Mouse (Mus musculus): Measurements from ENCODE around the gene Ncaph. TPM values are rescaled to one million over a fixed set of nuclear protein-coding genes. Genes with fewer than 3 reads are reported as not detected.
"Not testable (repeated sequence)": the region's sequence is repeated elsewhere in the genome, so short reads cannot be mapped to it uniquely, and the experiment has no call there.

The Ncaph gene
- polyA plus RNA-seq, 1 experiment from 2014 or later = 113 TPM

GRCm38 (mm10) chr2:127138449-127138848 lies 4.7 kb upstream of the Ncaph start:
- H3K9ac ChIP-seq = no peak overlapping the region
- no peak overlapping the region for H3K4me2 ChIP-seq
- peaks cover 24% of the 10 kb centered on the region for H3K36me3 ChIP-seq
- 80% methylated on average over 4 of the region's 4 CpGs for WGBS
- no peak overlapping the region for H3K4me3 ChIP-seq
- peak overlapping the region; percentile 73 for H3K27ac ChIP-seq
- H3K4me1 ChIP-seq = peaks cover 38% of the 10 kb centered on the region
- no peak for ATAC-seq (ENCODE audit: borderline replicate concordance, extremely low read depth, low FRiP score, low TSS enrichment)
- no peaks in the 10 kb centered on the region for H3K9me3 ChIP-seq
- H3K27me3 ChIP-seq = no peaks in the 10 kb centered on the region

GRCm38 (mm10) chr2:127137838-127138420 lies 4.2 kb upstream of the Ncaph start:
- Histone ChIP-seq H3K27ac (peak overlapping the region; percentile 73), H3K36me3 (peaks cover 24% of the 10 kb centered on the region)
- WGBS = 60% methylated on average over 10 of the region's 10 CpGs

GRCm38 (mm10) chr2:127136979-127137378 lies 3.2 kb upstream of the Ncaph start:
- ATAC-seq (ENCODE audit: borderline replicate concordance, extremely low read depth, low FRiP score, low TSS enrichment) = peak; percentile 19; the same call in 1 of the 2 replicates
- peak overlapping the region; percentile 3; the same call in 1 of the 2 replicates for H3K4me2 ChIP-seq
- 3% methylated on average over 5 of the region's 5 CpGs for WGBS
- no peaks in the 10 kb centered on the region for H3K9me3 ChIP-seq
- H3K4me1 ChIP-seq = peaks cover 38% of the 10 kb centered on the region
- H3K27ac ChIP-seq = peak overlapping the region; percentile 73
- no peaks in the 10 kb centered on the region for H3K27me3 ChIP-seq
- H3K36me3 ChIP-seq = peaks cover 24% of the 10 kb centered on the region
- no peak overlapping the region for H3K4me3 ChIP-seq
- H3K9ac ChIP-seq = no peak overlapping the region

More at GRCm38 (mm10) chr2:127137838-127138420, 4.2 kb upstream of the Ncaph start:
- H3K9ac ChIP-seq = no peak overlapping the region
- no peaks in the 10 kb centered on the region for H3K9me3 ChIP-seq
- H3K4me1 ChIP-seq = peaks cover 37% of the 10 kb centered on the region
- H3K27me3 ChIP-seq = no peaks in the 10 kb centered on the region
- H3K4me3 ChIP-seq = no peak overlapping the region
- H3K4me2 ChIP-seq = no peak overlapping the region
- ATAC-seq (ENCODE audit: borderline replicate concordance, extremely low read depth, low FRiP score, low TSS enrichment) = no peak

GRCm38 (mm10) chr2:127135255-127135654 lies 1.5 kb upstream of the Ncaph start:
- H3K27ac ChIP-seq; H3K4me3 ChIP-seq; ATAC-seq (ENCODE audit: borderline replicate concordance, extremely low read depth, low FRiP score, low TSS enrichment); H3K9ac ChIP-seq; H3K9me3 ChIP-seq; H3K4me2 ChIP-seq; H3K27me3 ChIP-seq; H3K36me3 ChIP-seq: not testable (repeated sequence)
- H3K4me1 ChIP-seq = peaks cover 41% of the 10 kb centered on the region
- 44% methylated on average over 3 of the region's 3 CpGs for WGBS

- no peak overlapping the region for H3K9ac ChIP-seq
- ATAC-seq (ENCODE audit: borderline replicate concordance, extremely low read depth, low FRiP score, low TSS enrichment) = no peak
- H3K36me3 ChIP-seq = peaks cover 13% of the 10 kb centered on the region
- peaks cover 23% of the 10 kb centered on the region for H3K4me1 ChIP-seq
- WGBS = 52% methylated on average over 8 of the region's 8 CpGs
- no peak overlapping the region for H3K4me3 ChIP-seq
- no peak overlapping the region for H3K27ac ChIP-seq
- H3K4me2 ChIP-seq = peak overlapping the region; percentile 70; the same call in 1 of the 2 replicates
- no peaks in the 10 kb centered on the region for H3K27me3 ChIP-seq
- H3K9me3 ChIP-seq = no peaks in the 10 kb centered on the region
Measured at GRCm38 (mm10) chr2:127131353-127131752, 2.4 kb downstream of the Ncaph start.

- 77% methylated on average over 5 of the region's 5 CpGs for WGBS
- Histone ChIP-seq H3K9me3 (no peaks in the 10 kb centered on the region), H3K4me3 (no peak overlapping the region), H3K4me2 (no peak overlapping the region), H3K9ac (no peak overlapping the region), H3K4me1 (peaks cover 22% of the 10 kb centered on the region), H3K27me3 (no peaks in the 10 kb centered on the region), H3K36me3 (peaks cover 36% of the 10 kb centered on the region), H3K27ac (no peak overlapping the region)
- no peak for ATAC-seq (ENCODE audit: borderline replicate concordance, extremely low read depth, low FRiP score, low TSS enrichment)
Measured at GRCm38 (mm10) chr2:127128926-127129325, 4.8 kb downstream of the Ncaph start.

GRCm38 (mm10) chr2:127121591-127122235 lies 12.0 kb downstream of the Ncaph start:
- no peak overlapping the region for H3K4me2 ChIP-seq
- ATAC-seq (ENCODE audit: borderline replicate concordance, extremely low read depth, low FRiP score, low TSS enrichment) = peak; percentile 64; the same call in 1 of the 2 replicates
- H3K36me3 ChIP-seq = peaks cover 84% of the 10 kb centered on the region

GRCm38 (mm10) chr2:127108986-127109385 lies 24.8 kb downstream of the Ncaph start:
- ATAC-seq (ENCODE audit: borderline replicate concordance, extremely low read depth, low FRiP score, low TSS enrichment) = no peak
- 88% methylated on average over 4 of the region's 4 CpGs for WGBS

More at GRCm38 (mm10) chr2:127121591-127122235, 12.0 kb downstream of the Ncaph start:
- Histone ChIP-seq H3K4me1 (peaks cover 3% of the 10 kb centered on the region; the same call in 1 of the 2 replicates), H3K9ac (no peak overlapping the region), H3K9me3 (no peaks in the 10 kb centered on the region), H3K27me3 (no peaks in the 10 kb centered on the region), H3K4me3 (no peak overlapping the region), H3K27ac (peak overlapping the region; percentile 76)
- 64% methylated on average over 8 of the region's 8 CpGs for WGBS

GRCm38 (mm10) chr2:127092000-127092399 lies 41.8 kb downstream of the Ncaph start:
- Histone ChIP-seq H3K9ac (no peak overlapping the region), H3K27me3 (no peaks in the 10 kb centered on the region), H3K4me1 (no peaks in the 10 kb centered on the region), H3K36me3 (no peaks in the 10 kb centered on the region), H3K4me3 (no peak overlapping the region), H3K4me2 (no peak overlapping the region), H3K9me3 (no peaks in the 10 kb centered on the region), H3K27ac (no peak overlapping the region)
- ATAC-seq (ENCODE audit: borderline replicate concordance, extremely low read depth, low FRiP score, low TSS enrichment) = no peak
- WGBS = 65% methylated on average over 8 of the region's 8 CpGs

More at GRCm38 (mm10) chr2:127108986-127109385, 24.8 kb downstream of the Ncaph start:
- Histone ChIP-seq H3K9me3 (no peaks in the 10 kb centered on the region), H3K27ac (no peak overlapping the region), H3K4me2 (no peak overlapping the region), H3K9ac (no peak overlapping the region), H3K27me3 (no peaks in the 10 kb centered on the region), H3K36me3 (peaks cover 89% of the 10 kb centered on the region), H3K4me3 (no peak overlapping the region), H3K4me1 (no peaks in the 10 kb centered on the region)

- not testable (repeated sequence) for H3K4me2 ChIP-seq; ATAC-seq (ENCODE audit: borderline replicate concordance, extremely low read depth, low FRiP score, low TSS enrichment)
Measured at GRCm38 (mm10) chr2:127090151-127090550, 43.6 kb downstream of the Ncaph start.

GRCm38 (mm10) chr2:127086235-127086634 lies 47.5 kb downstream of the Ncaph start:
- Histone ChIP-seq H3K4me3 (no peak overlapping the region), H3K4me2 (no peak overlapping the region), H3K9ac (no peak overlapping the region), H3K27me3 (no peaks in the 10 kb centered on the region), H3K27ac (no peak overlapping the region), H3K9me3 (no peaks in the 10 kb centered on the region), H3K36me3 (no peaks in the 10 kb centered on the region), H3K4me1 (no peaks in the 10 kb centered on the region)
- WGBS = 74% methylated on average over 5 of the region's 5 CpGs
- ATAC-seq (ENCODE audit: borderline replicate concordance, extremely low read depth, low FRiP score, low TSS enrichment) = no peak

More at GRCm38 (mm10) chr2:127090151-127090550, 43.6 kb downstream of the Ncaph start:
- H3K4me1 ChIP-seq, H3K27me3 ChIP-seq, H3K4me3 ChIP-seq, H3K27ac ChIP-seq, H3K36me3 ChIP-seq, H3K9ac ChIP-seq, H3K9me3 ChIP-seq: not testable (repeated sequence)

- Histone ChIP-seq H3K9ac (no peak overlapping the region), H3K9me3 (no peaks in the 10 kb centered on the region), H3K27me3 (no peaks in the 10 kb centered on the region), H3K36me3 (no peaks in the 10 kb centered on the region), H3K27ac (no peak overlapping the region), H3K4me2 (no peak overlapping the region), H3K4me1 (no peaks in the 10 kb centered on the region), H3K4me3 (no peak overlapping the region)
- WGBS = 86% methylated on average over 11 of the region's 11 CpGs
- ATAC-seq (ENCODE audit: borderline replicate concordance, extremely low read depth, low FRiP score, low TSS enrichment) = no peak
Measured at GRCm38 (mm10) chr2:127080591-127081218, 53.0 kb downstream of the Ncaph start.

Data from lung, embryonic 15.5 days (tissue).